In the genomic region with DNA sequence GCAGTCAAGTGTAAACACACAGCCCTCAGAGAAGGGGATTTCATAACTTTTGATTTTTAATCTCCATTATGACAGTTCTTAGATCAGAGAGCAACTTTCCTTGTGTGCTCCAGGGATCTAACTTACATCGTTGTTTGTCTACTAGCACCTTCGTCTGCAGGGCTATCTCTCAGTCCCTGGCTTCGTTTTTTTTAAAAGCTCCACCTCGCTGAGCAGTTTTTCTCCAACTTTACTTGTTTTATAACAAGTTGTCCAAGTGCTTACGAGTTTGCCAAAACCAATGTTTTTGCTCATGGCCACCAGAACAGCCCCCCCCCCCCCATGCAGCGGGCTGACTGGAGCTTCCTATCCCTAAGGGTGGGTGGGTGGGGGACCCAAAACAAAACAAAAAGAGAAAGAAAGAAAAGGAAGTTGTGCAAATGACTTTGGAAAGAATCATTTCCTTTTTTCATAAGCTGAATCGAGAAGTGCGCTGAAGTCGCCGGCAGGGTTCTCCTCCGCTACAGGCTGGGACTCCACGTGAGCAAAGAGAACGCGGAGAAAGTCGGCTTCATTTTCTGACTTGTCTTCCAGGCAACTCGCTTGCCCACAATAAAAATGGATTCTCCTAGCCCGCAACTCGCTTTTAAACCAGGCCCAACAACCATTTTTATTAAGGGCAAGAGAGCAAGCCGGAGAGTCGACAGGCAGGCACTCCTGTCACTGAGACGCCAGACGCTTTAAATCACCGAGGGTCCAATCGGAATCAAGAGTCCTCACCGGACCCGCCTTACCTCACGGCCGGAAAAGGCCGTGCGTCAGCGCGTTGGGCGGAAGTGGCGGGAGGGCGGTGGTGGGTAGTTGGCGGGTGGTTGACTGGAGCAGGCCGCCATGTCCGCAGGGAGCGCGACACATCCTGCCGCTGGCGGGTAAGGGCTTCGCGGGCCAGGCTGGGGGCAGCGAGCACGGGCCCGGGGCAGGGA, we compare ENCODE assay signal across 7 mouse cellular contexts. TPM values are rescaled to one million over a fixed set of nuclear protein-coding genes. Genes with fewer than 3 reads are reported as not detected.
DNase-seq lines count a peak whose midpoint lies in the region; ATAC-seq and TF ChIP-seq lines count a peak whose summit lies in the region.

TSS of gene Khdc4 (plus strand) at position 824 of the 962 bp plus-strand sequence.

- no peaks in the 10 kb centered on the region for H3K9me3 ChIP-seq in embryonic facial prominence, embryonic 10.5 days
- H3K9me3 ChIP-seq in intestine, postnatal 0 days (ENCODE audit: control insufficient read depth), result no peaks in the 10 kb centered on the region
- no peaks in the 10 kb centered on the region for H3K9me3 ChIP-seq in midbrain, embryonic 12.5 days

- no peak for TF ChIP-seq CTCF in intestine, postnatal 0 days (IDR thresholded peaks at IDR 0.05; ENCODE audit: low read depth)
- no peak for TF ChIP-seq CTCF in small intestine, adult 2 months (IDR thresholded peaks at IDR 0.05; ENCODE audit: extremely low read depth, insufficient read length, insufficient replicate concordance, low read depth, low read length)

- peak within 1 kb of the TSS; percentile 98 for H3K27ac ChIP-seq in embryonic facial prominence, embryonic 10.5 days (replicated peaks)
- H3K27ac ChIP-seq in intestine, postnatal 0 days (ENCODE audit: low read depth, low read length), result peak within 1 kb of the TSS; percentile 99
- peak within 1 kb of the TSS; percentile 89 for H3K27ac ChIP-seq in midbrain, embryonic 12.5 days (replicated peaks)
- peak within 1 kb of the TSS; percentile 92 for H3K27ac ChIP-seq in small intestine, adult 2 months (ENCODE audit: insufficient read depth, low read depth, low read length)

- peaks cover 35% of the 10 kb centered on the region for H3K36me3 ChIP-seq in embryonic facial prominence, embryonic 10.5 days (replicated peaks)
- H3K36me3 ChIP-seq in intestine, postnatal 0 days (ENCODE audit: control insufficient read depth, insufficient read depth), result peaks cover 14% of the 10 kb centered on the region
- peaks cover 24% of the 10 kb centered on the region for H3K36me3 ChIP-seq in midbrain, embryonic 12.5 days
- H3K36me3 ChIP-seq in small intestine, adult 2 months (ENCODE audit: control insufficient read depth, insufficient read depth, low read length), result peaks cover 20% of the 10 kb centered on the region

- H3K4me1 ChIP-seq in embryonic facial prominence, embryonic 10.5 days, result peaks cover 15% of the 10 kb centered on the region
- no peaks in the 10 kb centered on the region for H3K4me1 ChIP-seq in intestine, postnatal 0 days (replicated peaks; ENCODE audit: control insufficient read depth, insufficient read depth, low read length)
- peaks cover 24% of the 10 kb centered on the region for H3K4me1 ChIP-seq in midbrain, embryonic 12.5 days
- H3K4me1 ChIP-seq in small intestine, adult 2 months (ENCODE audit: control insufficient read depth, insufficient read depth, insufficient read length, low read length), result peaks cover 6% of the 10 kb centered on the region; the same call in 1 of the 2 replicates

- TF ChIP-seq POLR2A in small intestine, adult 2 months (IDR thresholded peaks at IDR 0.05; ENCODE audit: low read depth, low read length), result peak; percentile 88

- H3K9ac ChIP-seq in intestine, postnatal 0 days (ENCODE audit: low read depth, low read length), result peak within 1 kb of the TSS; percentile 96
- peak within 1 kb of the TSS; percentile 97 for H3K9ac ChIP-seq in midbrain, embryonic 12.5 days (replicated peaks)

- H3K27me3 ChIP-seq in embryonic facial prominence, embryonic 10.5 days (replicated peaks; ENCODE audit: low read depth, poor library complexity, severe bottlenecking), result no peaks in the 10 kb centered on the region
- H3K27me3 ChIP-seq in intestine, postnatal 0 days (replicated peaks; ENCODE audit: control insufficient read depth, insufficient read depth, low read length), result no peaks in the 10 kb centered on the region
- H3K27me3 ChIP-seq in midbrain, embryonic 12.5 days, result no peaks in the 10 kb centered on the region
- H3K27me3 ChIP-seq in small intestine, adult 2 months (ENCODE audit: control insufficient read depth, insufficient read depth, low read length), result no peaks in the 10 kb centered on the region

- ATAC-seq in intestine, postnatal 0 days, result peak; percentile 95
- peak; percentile 99 for ATAC-seq in midbrain, embryonic 12.5 days (ENCODE audit: low FRiP score, low read depth)

- intact Hi-C loops in left cerebral cortex, postnatal 4 days (cut with DNase I), result no loop called here

- H3K4me2 ChIP-seq in intestine, postnatal 0 days (replicated peaks; ENCODE audit: low read depth), result peak within 1 kb of the TSS; percentile 84
- peak within 1 kb of the TSS; percentile 84 for H3K4me2 ChIP-seq in midbrain, embryonic 12.5 days (replicated peaks)

- 1% methylated on average over 47 of the region's 47 CpGs for WGBS in embryonic facial prominence, embryonic 10.5 days
- under 1% methylated on average over 47 of the region's 47 CpGs for WGBS in intestine, postnatal 0 days
- 1% methylated on average over 47 of the region's 47 CpGs for WGBS in midbrain, embryonic 12.5 days
- under 1% methylated on average over 47 of the region's 47 CpGs for WGBS in small intestine, adult 2 months

- DNase-seq in adrenal gland, postnatal 10 days, result peak; percentile 97
- DNase-seq in embryonic facial prominence, embryonic 10.5 days (ENCODE audit: low spot score), result peak; percentile 98
- peak; percentile 88 for DNase-seq in gonadal fat pad, adult 2 months (ENCODE audit: low read depth)
- DNase-seq in left cerebral cortex, postnatal 4 days, result peak; percentile 96

- H3K4me3 ChIP-seq in embryonic facial prominence, embryonic 10.5 days, result peak within 1 kb of the TSS; percentile 99
- peak within 1 kb of the TSS; percentile 98 for H3K4me3 ChIP-seq in intestine, postnatal 0 days (ENCODE audit: low read depth, low read length)
- peak within 1 kb of the TSS; percentile 98 for H3K4me3 ChIP-seq in midbrain, embryonic 12.5 days
- peak within 1 kb of the TSS; percentile 89 for H3K4me3 ChIP-seq in small intestine, adult 2 months (ENCODE audit: low read depth, low read length)

RNA-seq across cellular contexts. Expression of gene Khdc4, which starts in this region (rescaled TPM):
- total RNA-seq in adrenal gland, postnatal 10 days (2021), result 10 to 100 TPM; 46.7 to 60.5 TPM
- polyA plus RNA-seq in embryonic facial prominence, embryonic 10.5 days (2016; fragmentation: Nextera tagmentation; extraction: Ambion mirVana), result 98.6 and 105 TPM in 2 replicates
- 58.9 and 78.2 TPM in 2 replicates for polyA plus RNA-seq in gonadal fat pad, adult 2 months (2012; rRNA removed)
- polyA plus RNA-seq in intestine, postnatal 0 days (2015; fragmentation: Nextera tagmentation; extraction: Ambion mirVana), result 35.7 and 38.6 TPM in 2 replicates
- total RNA-seq in left cerebral cortex, postnatal 4 days (2021), result 10 to 100 TPM; 76.3 to 78.3 TPM
- 122 and 123 TPM in 2 replicates for polyA plus RNA-seq in midbrain, embryonic 12.5 days (2016; fragmentation: Nextera tagmentation; extraction: Ambion mirVana)
- 20.2 and 23.2 TPM in 2 replicates for polyA plus RNA-seq in small intestine, adult 2 months (2012; rRNA removed)

Comparison
In these comparisons a context has a peak if more than half of its experiments do, and no peak if none do; other contexts are left out.
1. Peak in every context shown above with its lines: DNase-seq, ATAC-seq, H3K4me3 ChIP-seq and H3K27ac ChIP-seq.